Mouse (Mus musculus): ENCODE results near the gene Tatdn3.
A peak's percentile ranks its signal among the peaks of the same experiment; 100 is the strongest.

The Tatdn3 gene

DNA sequence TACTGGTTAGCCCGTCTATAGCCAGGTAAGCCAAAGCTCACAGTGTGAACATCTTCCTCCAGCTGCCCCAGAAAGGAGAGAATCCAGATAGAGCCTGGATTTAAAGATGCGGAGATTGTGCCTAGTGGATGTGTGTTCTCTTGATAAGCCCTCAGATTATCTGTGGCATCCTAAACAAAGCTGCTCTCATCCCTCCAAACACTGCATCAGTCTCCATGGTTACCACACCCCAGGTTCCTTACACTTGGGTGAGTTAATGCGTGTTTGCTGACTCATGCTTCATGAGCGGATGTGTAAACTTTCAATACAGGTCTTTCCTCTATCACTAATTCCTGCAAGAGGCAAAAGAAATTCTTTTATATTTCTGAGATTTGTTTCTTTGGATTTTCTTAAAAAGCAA lies 27.1 kb downstream of the Tatdn3 start:
- DNase-seq (ENCODE audit: low read depth): no peak

DNA sequence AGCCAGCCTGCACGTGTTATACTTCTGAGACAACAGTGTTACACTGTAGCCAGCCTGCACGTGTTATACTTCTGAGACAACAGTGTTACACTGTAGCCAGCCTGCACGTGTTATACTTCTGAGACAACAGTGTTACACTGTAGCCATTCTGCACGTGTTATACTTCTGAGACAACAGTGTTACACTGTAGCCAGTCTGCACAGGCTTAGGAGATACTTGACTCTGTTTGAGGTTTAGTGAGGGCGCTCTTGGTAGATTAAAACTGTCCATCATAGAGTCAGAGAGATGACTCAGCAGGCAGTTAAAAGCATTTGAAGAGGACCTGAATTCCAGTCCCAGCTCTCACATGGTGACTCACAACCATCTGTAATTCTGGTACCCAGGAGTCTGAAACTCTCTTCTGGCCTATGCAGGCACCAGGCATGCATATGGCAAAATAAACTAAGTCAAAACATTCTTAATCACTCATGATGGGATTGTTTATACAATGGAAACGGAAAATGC lies 31.8 kb downstream of the Tatdn3 start:
- DNase-seq (ENCODE audit: low read depth): peak; percentile 78

DNA sequence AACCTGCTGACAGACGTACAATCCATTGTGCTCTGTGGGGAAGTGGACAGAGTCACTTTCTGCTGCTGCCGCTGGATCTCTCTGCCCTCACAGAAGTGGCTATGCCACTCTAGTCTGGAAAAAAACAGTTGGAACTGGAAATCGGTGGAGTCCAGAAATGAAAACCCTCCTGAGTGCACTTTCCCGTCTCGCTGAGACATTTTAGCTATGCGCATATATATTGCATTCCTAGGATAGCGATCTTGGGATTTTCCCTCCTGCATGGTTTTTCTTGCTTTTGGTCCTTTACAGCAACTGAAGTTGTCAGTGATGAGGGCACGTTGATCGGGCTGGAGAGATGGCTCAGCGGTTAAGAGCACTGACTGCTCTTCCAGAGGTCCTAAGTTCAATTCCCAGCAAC lies 32.5 kb downstream of the Tatdn3 start:
- peak; percentile 35 for DNase-seq (ENCODE audit: low read depth)

DNA sequence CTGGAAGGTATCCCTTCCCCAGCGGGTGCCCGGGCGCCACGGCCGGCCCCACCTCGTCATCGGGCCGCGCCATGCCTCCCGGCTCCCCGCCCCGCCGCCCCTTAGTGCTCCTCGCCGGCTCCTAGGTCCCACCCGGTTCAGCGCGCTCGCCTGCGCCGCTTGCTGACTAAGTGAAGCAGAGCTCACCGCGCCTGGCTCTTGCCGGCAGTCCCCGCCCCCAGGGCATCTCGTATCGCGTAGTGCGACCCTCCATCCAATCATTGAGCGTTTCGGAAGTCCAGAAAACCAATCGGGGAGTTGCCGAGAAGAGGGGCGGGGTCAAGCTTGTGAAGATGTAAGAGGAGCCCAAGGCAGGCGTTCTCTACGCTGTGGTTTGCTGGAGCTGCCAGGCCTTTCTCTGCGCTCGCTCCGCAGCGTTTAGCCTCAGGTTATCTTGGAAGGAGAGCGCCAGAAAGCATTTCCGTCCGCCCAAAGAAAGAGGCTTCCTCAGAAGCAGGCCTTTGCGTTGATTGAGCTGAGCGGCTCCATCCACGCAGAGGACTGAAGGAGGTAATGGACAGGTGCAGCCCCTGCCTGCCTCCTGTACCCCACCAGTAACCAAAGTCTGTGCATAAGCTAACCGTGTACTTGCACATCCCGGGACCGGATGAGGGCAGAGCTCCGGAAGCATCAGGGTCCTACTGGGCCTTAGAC lies 36.6 kb downstream of the Tatdn3 start, which contains the start of gene Flvcr1:
Flvcr1 (minus strand) TSS at position 138 of the 693 bp plus-strand sequence.
- DNase-seq (ENCODE audit: low read depth): peak; percentile 100

DNA sequence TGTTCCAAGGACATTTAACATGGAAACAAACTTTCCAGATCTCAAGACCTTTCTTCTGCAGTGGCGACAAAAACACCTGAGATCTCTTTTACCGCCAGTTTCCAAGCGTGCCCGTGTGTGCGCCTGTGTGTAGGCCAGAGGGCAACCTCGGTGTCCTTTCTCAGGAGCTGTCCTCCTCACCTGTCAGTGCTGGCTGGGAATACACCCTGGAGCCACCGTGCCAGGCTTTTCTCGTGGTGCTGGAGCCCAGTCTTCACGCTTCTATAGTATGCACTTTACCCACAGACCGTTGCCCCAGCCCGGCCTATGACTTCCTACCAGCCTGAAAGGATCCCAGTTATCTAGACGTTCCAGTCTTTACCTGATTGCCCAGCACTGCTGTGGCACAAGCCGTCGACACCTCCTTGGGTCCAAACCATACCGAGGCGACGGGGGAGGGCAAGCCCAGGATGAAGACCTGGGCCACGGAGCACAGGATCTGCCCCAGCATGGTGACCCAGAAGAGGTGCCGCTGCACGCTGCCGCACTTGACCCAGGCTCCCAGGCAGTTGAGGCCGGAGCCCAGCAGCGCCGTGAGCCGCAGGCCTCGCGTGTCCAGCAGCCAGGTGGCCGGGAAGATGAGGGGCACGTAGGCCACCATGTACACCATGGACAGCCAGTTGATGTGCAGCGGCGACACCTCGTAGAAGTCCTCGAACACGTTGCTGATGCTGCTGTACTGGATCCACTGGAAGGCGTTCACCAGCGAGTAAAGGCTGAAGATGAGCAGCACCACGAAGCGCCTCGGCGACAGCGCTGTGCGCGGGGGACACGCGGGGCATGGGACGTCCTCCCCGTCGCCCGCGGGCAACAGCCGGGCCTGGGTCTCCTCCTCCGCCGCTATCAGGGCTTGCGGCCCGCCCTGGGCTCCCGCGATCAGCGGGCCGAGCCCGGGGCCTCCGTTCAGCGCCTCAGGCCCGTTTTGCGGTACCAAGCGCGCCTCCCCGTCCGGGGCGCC lies 37.4 kb downstream of the Tatdn3 start:
- peak; percentile 42 for DNase-seq (ENCODE audit: low read depth)

DNA sequence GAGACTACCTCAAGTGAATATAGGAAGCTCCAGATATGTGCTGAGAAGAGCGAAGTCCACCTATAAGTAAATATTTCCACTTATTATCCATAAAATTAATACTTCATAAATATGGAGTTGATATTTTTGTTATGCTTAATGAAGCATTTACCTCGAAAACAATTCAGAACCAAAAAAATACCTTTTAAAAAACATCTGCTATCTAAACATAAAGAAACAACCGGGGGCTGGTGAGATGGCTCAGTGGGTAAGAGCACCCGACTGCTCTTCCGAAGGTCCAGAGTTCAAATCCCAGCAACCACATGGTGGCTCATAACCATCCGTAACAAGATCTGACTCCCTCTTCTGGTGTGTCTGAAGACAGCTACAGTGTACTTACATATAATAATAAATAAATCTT lies 38.9 kb downstream of the Tatdn3 start:
- DNase-seq (ENCODE audit: low read depth): peak; percentile 58

DNA sequence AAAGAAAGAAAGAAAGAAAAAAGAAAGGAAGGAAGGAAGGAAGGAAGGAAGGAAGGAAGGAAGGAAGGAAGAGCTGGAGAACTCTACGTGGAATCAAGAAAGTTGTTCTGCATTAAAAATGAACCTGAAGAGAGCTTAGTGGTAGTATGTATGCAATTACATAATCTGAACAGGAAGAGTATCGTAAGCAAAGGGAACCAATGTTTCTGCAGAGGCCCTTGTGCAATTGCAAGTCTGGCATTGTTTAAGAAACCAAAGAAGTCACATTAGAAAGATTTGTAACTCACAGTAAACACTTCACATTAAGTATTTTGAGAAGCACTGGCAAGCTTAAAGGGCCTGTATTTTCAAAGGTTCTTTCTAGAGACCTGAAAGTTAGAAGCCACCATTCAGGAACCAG lies 39.6 kb downstream of the Tatdn3 start:
- DNase-seq (ENCODE audit: low read depth): peak; percentile 85

DNA sequence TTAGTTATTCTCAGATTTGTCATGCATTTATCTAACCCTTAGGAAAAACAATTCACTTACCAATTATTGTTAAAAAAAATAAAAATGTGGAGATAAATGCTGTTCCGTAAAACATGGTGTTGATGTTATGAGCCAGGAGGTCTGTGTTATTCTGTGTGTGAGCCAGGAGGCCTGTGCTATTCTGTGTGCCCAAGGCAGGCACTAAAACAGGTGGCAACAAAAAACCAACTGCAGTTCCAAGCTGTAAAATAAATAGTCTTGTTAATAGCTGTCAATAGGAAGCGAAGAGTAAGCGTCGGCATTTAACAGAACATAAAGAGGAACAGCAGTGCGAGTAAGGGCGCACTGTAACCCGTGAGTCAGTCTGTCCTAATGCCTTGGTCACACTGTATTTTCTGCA lies 41.7 kb downstream of the Tatdn3 start:
- DNase-seq (ENCODE audit: low read depth): peak; percentile 23

DNA sequence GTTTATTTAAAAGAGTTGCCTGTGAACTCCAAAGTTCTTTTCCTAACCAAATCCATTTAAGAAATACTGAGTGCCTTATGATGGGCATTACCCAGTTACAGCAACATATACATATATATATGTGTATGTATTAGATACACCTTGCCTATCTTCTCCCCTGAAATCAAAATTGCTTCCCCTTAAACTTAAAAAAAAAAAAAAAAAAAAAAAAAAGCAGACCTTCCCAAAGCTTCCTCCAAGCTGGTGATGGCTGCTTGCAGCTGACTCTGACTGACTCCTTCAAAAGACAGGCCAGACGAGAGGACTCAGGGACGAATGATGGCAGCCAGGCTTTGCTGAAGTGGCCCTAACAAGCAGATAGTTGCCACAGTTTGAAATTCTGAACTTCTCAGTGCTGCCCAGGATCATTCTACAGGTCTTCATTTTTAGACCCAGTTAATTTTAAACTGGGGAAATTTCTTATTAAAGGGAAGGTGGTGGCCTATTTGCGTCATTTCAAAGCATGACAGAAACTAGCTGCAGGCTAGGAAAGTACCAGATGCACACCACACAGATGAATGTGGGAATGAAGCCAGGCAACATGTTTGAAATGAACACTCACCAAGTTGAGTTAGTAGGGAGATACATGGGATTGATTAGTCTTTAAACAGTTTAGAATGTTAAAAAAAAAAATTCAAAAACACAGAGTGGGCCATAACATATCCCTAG lies 42.4 kb downstream of the Tatdn3 start:
- DNase-seq (ENCODE audit: low read depth): no peak

DNA sequence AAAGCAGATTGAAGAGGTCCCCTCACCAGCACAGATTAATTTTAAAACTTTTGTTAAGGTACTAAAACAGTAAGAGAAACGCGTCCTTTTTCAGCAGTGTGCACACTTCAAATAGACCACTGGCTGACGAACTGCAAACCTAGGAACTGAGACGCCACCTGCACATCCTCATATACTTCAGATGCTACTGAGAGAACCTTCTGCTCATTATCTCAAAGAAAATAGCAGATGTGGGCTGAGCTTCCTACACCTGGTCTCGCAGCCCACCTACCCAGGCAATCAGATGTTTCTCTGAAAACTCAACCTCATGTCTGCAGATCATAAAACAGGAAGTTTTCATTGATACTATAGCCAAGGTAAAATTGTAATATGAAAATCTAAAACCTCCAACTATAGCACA lies 42.9 kb downstream of the Tatdn3 start:
- DNase-seq (ENCODE audit: low read depth): no peak

DNA sequence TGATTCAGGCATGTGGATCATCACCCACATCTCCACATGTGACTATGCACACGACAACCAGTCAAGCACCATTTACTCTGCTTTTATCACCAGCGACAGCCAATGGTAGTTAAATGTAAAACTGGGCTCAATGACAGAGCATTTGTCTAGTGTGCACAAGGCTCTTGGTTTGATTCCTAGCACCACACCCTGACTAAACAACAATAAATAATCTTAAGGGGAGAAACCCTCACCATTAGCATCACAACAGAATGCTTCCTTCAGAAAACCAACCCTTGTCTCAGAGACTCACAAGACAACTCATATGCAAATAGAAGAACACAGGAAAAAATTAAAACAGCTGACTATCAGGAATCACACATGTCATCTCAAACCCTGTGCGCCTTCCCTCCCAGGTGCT lies 48.5 kb downstream of the Tatdn3 start:
- DNase-seq (ENCODE audit: low read depth): no peak

DNA sequence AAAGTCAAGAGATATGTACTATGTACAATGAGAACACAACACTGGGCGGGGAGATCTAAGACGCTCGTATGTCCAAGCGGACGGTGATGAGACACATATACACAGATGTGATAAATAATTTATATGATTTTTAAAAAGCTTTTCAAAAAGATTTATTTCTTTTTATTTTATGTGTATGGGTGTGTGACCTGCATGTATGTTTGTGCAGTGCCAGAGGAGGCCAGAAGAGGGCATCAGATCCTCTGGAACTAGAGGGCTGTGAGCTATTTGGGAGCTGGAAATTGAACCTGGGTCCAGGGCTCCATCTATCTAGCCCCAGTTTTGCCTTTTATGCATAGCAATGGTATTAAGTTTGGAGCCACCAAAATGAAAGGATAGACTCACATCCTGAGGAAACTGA lies 54.0 kb downstream of the Tatdn3 start:
- DNase-seq (ENCODE audit: low read depth): peak; percentile 21

DNA sequence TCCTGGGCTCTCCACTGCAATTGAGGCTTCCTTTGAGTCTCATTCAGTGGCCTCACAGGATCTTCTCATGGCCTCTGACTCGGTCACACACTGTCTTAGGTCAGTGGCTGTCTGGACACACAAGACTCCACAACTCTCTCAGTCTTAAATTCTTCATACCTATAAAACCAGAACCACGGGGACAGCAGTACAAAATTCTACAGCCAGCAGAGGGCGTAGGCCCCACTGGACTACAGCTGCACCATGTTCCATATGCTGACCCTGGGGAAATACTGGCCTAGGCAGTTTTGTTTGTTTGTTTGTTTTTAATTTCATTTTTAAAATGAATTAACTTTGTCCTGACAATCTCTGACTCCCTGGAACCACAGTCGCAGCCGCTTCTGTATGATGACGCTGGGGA lies 60.5 kb downstream of the Tatdn3 start:
- peak; percentile 44 for DNase-seq (ENCODE audit: low read depth)

DNA sequence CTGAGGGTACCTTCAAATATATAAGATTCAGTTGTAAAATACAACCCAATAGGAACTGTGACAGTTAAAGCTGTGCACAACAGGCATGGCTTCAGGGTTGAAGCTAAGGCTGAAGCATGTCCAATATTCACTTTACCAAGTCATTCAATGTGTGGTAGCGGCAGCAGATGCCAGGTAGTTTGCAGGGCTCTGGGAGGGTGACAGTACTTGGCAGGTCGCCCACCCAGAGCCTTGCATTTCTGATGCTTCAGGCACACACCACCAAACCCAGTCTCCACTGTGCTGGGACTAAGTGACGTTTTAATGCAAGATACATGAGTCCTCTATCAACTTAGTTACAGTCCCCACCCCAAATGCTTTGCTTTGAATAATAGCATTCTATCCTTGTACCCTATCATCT lies 62.0 kb downstream of the Tatdn3 start:
- DNase-seq (ENCODE audit: low read depth): no peak

DNA sequence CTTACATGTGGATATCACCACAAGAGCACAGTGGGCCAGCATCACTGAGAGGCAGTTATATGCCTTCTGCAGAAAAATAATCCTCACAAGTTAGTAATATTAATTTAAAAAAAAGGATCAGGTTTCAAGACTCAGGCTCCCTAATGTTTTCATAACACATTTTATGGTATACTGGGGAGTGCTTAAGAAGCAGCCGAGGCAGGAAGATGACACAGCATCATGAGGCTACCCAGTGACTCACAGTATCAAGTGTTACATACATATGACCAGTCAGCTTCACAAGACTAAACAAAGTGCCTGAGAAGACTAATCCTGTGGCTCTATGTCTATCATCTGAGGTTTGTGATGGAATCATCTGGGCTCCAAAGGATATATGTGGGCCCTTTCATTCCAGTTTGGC lies 64.7 kb downstream of the Tatdn3 start:
- peak; percentile 86 for DNase-seq (ENCODE audit: low read depth)

DNA sequence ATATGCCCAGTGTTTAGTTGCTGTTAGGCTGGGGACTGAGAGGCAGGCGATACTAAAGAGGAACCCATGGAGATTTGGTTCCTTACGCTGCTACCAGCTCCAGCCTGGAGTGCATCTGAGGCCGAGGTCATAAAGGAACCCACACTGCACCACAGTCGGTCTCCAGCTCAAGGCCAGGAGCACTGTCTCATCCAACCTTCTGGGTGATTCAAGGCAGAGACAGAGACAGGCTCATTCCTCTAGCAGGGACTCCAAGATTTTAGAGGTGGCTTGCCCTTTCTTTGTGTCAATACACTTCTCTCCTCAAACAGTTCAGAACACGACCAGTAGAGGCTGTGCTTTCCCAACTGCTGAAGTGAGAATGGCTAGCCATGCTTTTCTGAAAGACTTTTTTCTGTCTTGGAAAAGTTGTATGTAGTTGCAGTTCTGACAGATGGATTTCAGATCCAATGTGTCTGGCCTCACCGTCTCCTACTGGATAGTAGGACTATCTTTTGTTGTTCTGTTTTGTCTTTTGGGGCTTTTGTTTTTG lies 66.3 kb downstream of the Tatdn3 start:
- DNase-seq (ENCODE audit: low read depth): peak; percentile 40

All from 416B (cell line).